ENCODE assay signal across 8 mouse cellular contexts in the genomic region with DNA sequence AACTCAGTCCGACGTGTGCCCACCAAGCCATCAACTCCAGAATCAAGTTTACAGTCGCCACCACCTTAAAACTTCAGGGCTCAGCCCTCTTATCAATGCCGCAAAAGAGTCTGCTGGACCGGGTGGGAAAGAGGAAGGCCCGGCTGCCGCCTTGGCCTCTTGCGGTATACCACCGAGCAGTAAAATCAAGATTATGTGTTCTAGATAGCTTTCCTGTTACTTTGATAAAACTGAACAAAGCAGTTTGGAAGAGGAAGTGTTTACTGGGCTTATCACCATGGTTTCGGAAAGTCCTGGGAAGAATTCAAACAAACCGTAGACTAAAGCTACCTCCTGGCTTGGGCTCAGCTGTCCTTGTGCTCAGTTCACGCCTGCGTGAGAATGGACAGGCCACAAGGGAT. TPM values are rescaled to one million over a fixed set of nuclear protein-coding genes. Genes with fewer than 3 reads are reported as not detected.
DNase-seq lines count a peak whose midpoint lies in the region; ATAC-seq and TF ChIP-seq lines count a peak whose summit lies in the region.

No protein-coding gene starts in this region.

- TF ChIP-seq POLR2A in bone marrow macrophage, adult 2 months (IDR thresholded peaks at IDR 0.05; ENCODE audit: borderline replicate concordance, low read depth, low read length): no peak

- H3K27me3 ChIP-seq in heart, embryonic 16.5 days (ENCODE audit: control insufficient read depth, insufficient read depth, low read length): no peaks in the 10 kb centered on the region
- no peaks in the 10 kb centered on the region for H3K27me3 ChIP-seq in liver, postnatal 0 days (ENCODE audit: insufficient read depth, low read length)

- H3K36me3 ChIP-seq in heart, embryonic 16.5 days (ENCODE audit: control insufficient read depth, insufficient read depth): no peaks in the 10 kb centered on the region
- no peaks in the 10 kb centered on the region for H3K36me3 ChIP-seq in liver, postnatal 0 days (replicated peaks; ENCODE audit: insufficient read depth, low read length)

- no peak for ATAC-seq in heart, embryonic 16.5 days (replicated peaks; ENCODE audit: extremely low read depth, insufficient read depth, low FRiP score)
- no peak for ATAC-seq in liver, postnatal 0 days

- H3K27ac ChIP-seq in layer of hippocampus, adult 2 months: peak overlapping the region; percentile 90
- peak overlapping the region; percentile 87 for H3K27ac ChIP-seq in bone marrow macrophage, adult 2 months (ENCODE audit: insufficient read depth, low read depth, low read length)
- H3K27ac ChIP-seq in heart, embryonic 16.5 days (ENCODE audit: low read length): peak overlapping the region; percentile 88
- H3K27ac ChIP-seq in liver, postnatal 0 days (ENCODE audit: low read depth): peak overlapping the region; percentile 100

- H3K4me3 ChIP-seq in layer of hippocampus, adult 2 months: peak overlapping the region; percentile 97
- H3K4me3 ChIP-seq in bone marrow macrophage, adult 2 months (ENCODE audit: insufficient read depth, low read length): peak overlapping the region; percentile 95
- H3K4me3 ChIP-seq in heart, embryonic 16.5 days (ENCODE audit: low read length): peak overlapping the region; percentile 77
- peak overlapping the region; percentile 84 for H3K4me3 ChIP-seq in liver, postnatal 0 days (ENCODE audit: low read depth, low read length)

- H3K4me2 ChIP-seq in heart, embryonic 16.5 days (ENCODE audit: low read depth, low read length): peak overlapping the region; percentile 81
- H3K4me2 ChIP-seq in liver, postnatal 0 days (ENCODE audit: low read depth, low read length): peak overlapping the region; percentile 82

- H3K9me3 ChIP-seq in heart, embryonic 16.5 days (replicated peaks; ENCODE audit: control insufficient read depth, low read length): no peaks in the 10 kb centered on the region
- H3K9me3 ChIP-seq in liver, postnatal 0 days (ENCODE audit: low read length): no peaks in the 10 kb centered on the region

- TF ChIP-seq EP300 in liver, postnatal 0 days (IDR thresholded peaks at IDR 0.05; ENCODE audit: low read depth): peak; percentile 13; the same call in 1 of the 2 replicates

- peaks cover 13% of the 10 kb centered on the region for H3K4me1 ChIP-seq in bone marrow macrophage, adult 2 months (ENCODE audit: control insufficient read depth, insufficient read depth, low read length)
- peaks cover 22% of the 10 kb centered on the region for H3K4me1 ChIP-seq in heart, embryonic 16.5 days (ENCODE audit: control insufficient read depth, insufficient read depth, low read length)
- H3K4me1 ChIP-seq in liver, postnatal 0 days (ENCODE audit: insufficient read depth): peaks cover 25% of the 10 kb centered on the region

- peak overlapping the region; percentile 86 for H3K9ac ChIP-seq in heart, embryonic 16.5 days (ENCODE audit: low read length)
- H3K9ac ChIP-seq in liver, postnatal 0 days (replicated peaks): peak overlapping the region; percentile 86

- WGBS in heart, embryonic 16.5 days: under 1% methylated on average over 13 of the region's 13 CpGs
- under 1% methylated on average over 13 of the region's 13 CpGs for WGBS in liver, postnatal 0 days (ENCODE audit: insufficient replicate concordance)

- TF ChIP-seq CTCF in layer of hippocampus, adult 2 months (conservative IDR thresholded peaks at IDR 0.05): no peak
- TF ChIP-seq CTCF in bone marrow macrophage, adult 2 months (IDR thresholded peaks at IDR 0.05; ENCODE audit: low read depth, low read length): no peak
- TF ChIP-seq CTCF in liver, postnatal 0 days (IDR thresholded peaks at IDR 0.05; ENCODE audit: low read depth): no peak

- DNase-seq in layer of hippocampus, adult 2 months (ENCODE audit: low spot score in 2 of 2): no peak
- no peak for DNase-seq in layer of hippocampus, postnatal 25 days (ENCODE audit: extremely low spot score in 1 of 2, low spot score in 1 of 2)
- DNase-seq in liver, postnatal 0 days: no peak
- no peak for DNase-seq in natural killer cell, adult 2 months (ENCODE audit: low spot score in 2 of 2)
- DNase-seq in right cerebral cortex, postnatal 10 days (ENCODE audit: low spot score in 2 of 2): no peak
- no peak for DNase-seq in thymus, adult 18-20 months

RNA-seq across cellular contexts. Expression of gene Zbtb5, which starts 0.8 kb away (rescaled TPM):
- 10 to 100 TPM in 1 of 2 experiments, 1 to 10 TPM in 1; 9.3 to 10.1 TPM for total RNA-seq in layer of hippocampus, adult 2 months (2021)
- total RNA-seq in layer of hippocampus, postnatal 25 days (2021): 10 to 100 TPM; 10.1 TPM
- 7.3 and 8.4 TPM in 2 replicates for polyA plus RNA-seq in bone marrow macrophage, adult 2 months (2012; ENCODE audit: insufficient read depth, insufficient read length, missing spikeins)
- 14.0 and 15.7 TPM in 2 replicates for polyA plus RNA-seq in heart, embryonic 16.5 days (2015; fragmentation: Nextera tagmentation; extraction: Ambion mirVana)
- polyA plus RNA-seq in liver, postnatal 0 days (2015; fragmentation: Nextera tagmentation; extraction: Ambion mirVana): 5.4 and 6.5 TPM in 2 replicates

RNA-seq across cellular contexts. Expression of gene Polr1e, which starts 5.4 kb away (rescaled TPM):
- total RNA-seq in layer of hippocampus, adult 2 months (2021): 10 to 100 TPM; 11.3 to 12.8 TPM
- 10 to 100 TPM in 1 of 2 experiments, 1 to 10 TPM in 1; 9.1 to 10.5 TPM for total RNA-seq in layer of hippocampus, postnatal 25 days (2021)
- polyA plus RNA-seq in bone marrow macrophage, adult 2 months (2012; ENCODE audit: insufficient read depth, insufficient read length, missing spikeins): 5.9 and 7.9 TPM in 2 replicates
- polyA plus RNA-seq in heart, embryonic 16.5 days (2015; fragmentation: Nextera tagmentation; extraction: Ambion mirVana): 80.2 and 90.4 TPM in 2 replicates
- 8.7 and 11.0 TPM in 2 replicates for polyA plus RNA-seq in liver, postnatal 0 days (2015; fragmentation: Nextera tagmentation; extraction: Ambion mirVana)

RNA-seq across cellular contexts. Expression of gene Grhpr, which starts 31.8 kb away (rescaled TPM):
- total RNA-seq in layer of hippocampus, adult 2 months (2021): 10 to 100 TPM; 26.2 to 29.2 TPM
- 10 to 100 TPM; 22.2 to 31.1 TPM for total RNA-seq in layer of hippocampus, postnatal 25 days (2021)
- polyA plus RNA-seq in bone marrow macrophage, adult 2 months (2012; ENCODE audit: insufficient read depth, insufficient read length, missing spikeins): 3.6 and 5.3 TPM in 2 replicates
- 97.7 and 107 TPM in 2 replicates for polyA plus RNA-seq in heart, embryonic 16.5 days (2015; fragmentation: Nextera tagmentation; extraction: Ambion mirVana)
- polyA plus RNA-seq in liver, postnatal 0 days (2015; fragmentation: Nextera tagmentation; extraction: Ambion mirVana): 448 and 458 TPM in 2 replicates

Comparison
In these comparisons a context has a peak if more than half of its experiments do, and no peak if none do; other contexts are left out.
1. RNA of gene Grhpr, which starts 31.8 kb away (polyA plus RNA-seq): 448 to 458 TPM in liver, postnatal 0 days and 97.7 to 107 TPM in heart, embryonic 16.5 days; 3.6 to 5.3 TPM in bone marrow macrophage, adult 2 months; every median in the first group is over 10 times any median in the second.
2. Peak in every context shown above with its lines, with median percentiles within 50 percentile points of each other: H3K27ac ChIP-seq and H3K4me3 ChIP-seq.